Mouse (Mus musculus): ENCODE data around the gene Dab2ip. TPM values are rescaled to one million over a fixed set of nuclear protein-coding genes. Genes with fewer than 3 reads are reported as not detected.

Gene Dab2ip
- total and polyA plus RNA-seq, 2 experiments from 2014 or later, result 23.9 to 57.7 TPM

GRCm38 (mm10) chr2:35621796-35622195 is 63.7 kb downstream of the Dab2ip start:
- no peaks in the 10 kb centered on the region for H3K36me3 ChIP-seq (replicated peaks; ENCODE audit: control insufficient read depth, insufficient read depth, low read length)

GRCm38 (mm10) chr2:35622261-35623103 is 64.4 kb downstream of the Dab2ip start:
- H3K4me1 ChIP-seq (ENCODE audit: control insufficient read depth, insufficient read depth), result peaks cover 69% of the 10 kb centered on the region
- 9% methylated on average over 20 of the region's 20 CpGs for whole genome bisulfite sequencing
- H3K27me3 ChIP-seq (ENCODE audit: control insufficient read depth, insufficient read depth, low read length), result no peaks in the 10 kb centered on the region
- H3K4me3 ChIP-seq (ENCODE audit: low read depth, low read length), result peak overlapping the region; percentile 81
- H3K9ac ChIP-seq (replicated peaks; ENCODE audit: low read depth, low read length), result peak overlapping the region; percentile 76
- peak overlapping the region; percentile 68 for H3K27ac ChIP-seq (ENCODE audit: low read depth)
- peak overlapping the region; percentile 96 for H3K4me2 ChIP-seq (ENCODE audit: low read depth, low read length)
- no peaks in the 10 kb centered on the region for H3K9me3 ChIP-seq (replicated peaks; ENCODE audit: control insufficient read depth, low read length)
- ATAC-seq (ENCODE audit: insufficient read depth, low read depth) (no peak), DNase-seq (ENCODE audit: low spot score) (no peak)
- TF ChIP-seq CTCF (IDR thresholded peaks at IDR 0.05; ENCODE audit: low read depth), result no peak
- H3K36me3 ChIP-seq (replicated peaks; ENCODE audit: control insufficient read depth, insufficient read depth, low read length), result no peaks in the 10 kb centered on the region

More at GRCm38 (mm10) chr2:35621796-35622195, 63.7 kb downstream of the Dab2ip start:
- Histone ChIP-seq H3K9me3 (replicated peaks; ENCODE audit: control insufficient read depth, low read length) (no peaks in the 10 kb centered on the region), H3K27me3 (ENCODE audit: control insufficient read depth, insufficient read depth, low read length) (no peaks in the 10 kb centered on the region), H3K9ac (replicated peaks; ENCODE audit: low read depth, low read length) (peak overlapping the region; percentile 76), H3K27ac (ENCODE audit: low read depth) (peak overlapping the region; percentile 68), H3K4me1 (ENCODE audit: control insufficient read depth, insufficient read depth) (peaks cover 62% of the 10 kb centered on the region), H3K4me3 (ENCODE audit: low read depth, low read length) (peak overlapping the region; percentile 81), H3K4me2 (ENCODE audit: low read depth, low read length) (peak overlapping the region; percentile 96)
- ATAC-seq (ENCODE audit: insufficient read depth, low read depth), result peak; percentile 78
- peak; percentile 60 for DNase-seq (ENCODE audit: low spot score)
- 1% methylated on average over 28 of the region's 41 CpGs for WGBS
- TF ChIP-seq CTCF (IDR thresholded peaks at IDR 0.05; ENCODE audit: low read depth) (no peak), EP300 (IDR thresholded peaks at IDR 0.05; ENCODE audit: low read depth) (no peak)

GRCm38 (mm10) chr2:35623104-35623377 is 65.0 kb downstream of the Dab2ip start:
- no peaks in the 10 kb centered on the region for H3K9me3 ChIP-seq (replicated peaks; ENCODE audit: control insufficient read depth, low read length)
- peaks cover 74% of the 10 kb centered on the region for H3K4me1 ChIP-seq (ENCODE audit: control insufficient read depth, insufficient read depth)
- no peak for DNase-seq (ENCODE audit: low spot score)
- TF ChIP-seq CTCF (IDR thresholded peaks at IDR 0.05; ENCODE audit: low read depth) (no peak), EP300 (IDR thresholded peaks at IDR 0.05; ENCODE audit: low read depth) (no peak)
- H3K27me3 ChIP-seq (ENCODE audit: control insufficient read depth, insufficient read depth, low read length), result no peaks in the 10 kb centered on the region
- peak overlapping the region; percentile 96 for H3K4me2 ChIP-seq (ENCODE audit: low read depth, low read length)
- ATAC-seq (ENCODE audit: insufficient read depth, low read depth), result no peak
- H3K9ac ChIP-seq (replicated peaks; ENCODE audit: low read depth, low read length), result 0 out of 2 replicates have a peak overlapping the region, but pooled peaks have one; percentile 76
- H3K27ac ChIP-seq (ENCODE audit: low read depth), result peak overlapping the region; percentile 68
- 58% methylated on average over 4 of the region's 4 CpGs for WGBS
- no peaks in the 10 kb centered on the region for H3K36me3 ChIP-seq (replicated peaks; ENCODE audit: control insufficient read depth, insufficient read depth, low read length)
- H3K4me3 ChIP-seq (ENCODE audit: low read depth, low read length), result peak overlapping the region; percentile 81

DNA sequence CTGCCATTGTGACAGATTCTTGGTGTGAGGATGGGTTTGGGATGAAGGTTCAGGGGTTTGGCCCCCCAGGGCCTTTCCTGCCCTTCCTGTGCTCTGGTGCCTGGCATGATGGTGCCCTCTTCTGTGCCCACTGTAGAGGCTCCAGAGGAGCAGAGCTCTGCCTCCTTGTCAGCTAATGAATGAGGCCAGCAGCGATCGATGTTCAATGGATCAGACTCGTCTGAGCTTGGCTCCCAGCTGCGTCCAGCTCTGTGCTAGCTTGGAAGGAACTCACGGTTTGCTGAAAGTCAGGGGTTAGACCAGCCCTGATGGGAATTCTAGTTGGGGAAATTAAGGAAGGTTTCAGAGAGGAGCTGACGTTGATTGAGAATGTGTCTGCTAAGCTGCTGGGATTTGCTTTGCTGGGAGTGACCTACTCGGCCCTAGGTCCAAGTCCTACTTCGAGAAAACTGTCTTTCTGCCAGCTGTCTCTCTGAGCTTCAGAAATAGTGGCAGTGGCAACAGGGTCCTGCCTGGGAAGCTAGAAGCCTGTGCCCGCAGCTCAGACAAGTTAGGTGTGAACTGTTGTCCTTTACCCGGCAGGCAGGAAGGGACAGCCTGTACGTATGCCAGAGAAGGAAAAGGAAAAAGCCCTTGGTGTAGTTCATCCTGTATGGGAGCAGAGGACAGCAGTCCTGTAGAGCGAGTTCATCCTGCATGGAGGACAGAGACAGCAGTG is 65.5 kb downstream of the Dab2ip start:
- no peak for DNase-seq (ENCODE audit: low spot score)
- peak overlapping the region; percentile 31; the same call in 1 of the 2 replicates for H3K9ac ChIP-seq (replicated peaks; ENCODE audit: low read depth, low read length)
- 44% methylated on average over 12 of the region's 12 CpGs for WGBS
- TF ChIP-seq CTCF (IDR thresholded peaks at IDR 0.05; ENCODE audit: low read depth), result no peak
- TF ChIP-seq EP300 (IDR thresholded peaks at IDR 0.05; ENCODE audit: low read depth), result no peak
- peak overlapping the region; percentile 81 for H3K4me3 ChIP-seq (ENCODE audit: low read depth, low read length)
- H3K4me2 ChIP-seq (ENCODE audit: low read depth, low read length), result peak overlapping the region; percentile 96
- no peaks in the 10 kb centered on the region for H3K27me3 ChIP-seq (ENCODE audit: control insufficient read depth, insufficient read depth, low read length)
- H3K9me3 ChIP-seq (replicated peaks; ENCODE audit: control insufficient read depth, low read length), result no peaks in the 10 kb centered on the region
- no peak for ATAC-seq (ENCODE audit: insufficient read depth, low read depth)
- peak overlapping the region; percentile 68 for H3K27ac ChIP-seq (ENCODE audit: low read depth)
- peaks cover 79% of the 10 kb centered on the region for H3K4me1 ChIP-seq (ENCODE audit: control insufficient read depth, insufficient read depth)
- H3K36me3 ChIP-seq (replicated peaks; ENCODE audit: control insufficient read depth, insufficient read depth, low read length), result no peaks in the 10 kb centered on the region

DNA sequence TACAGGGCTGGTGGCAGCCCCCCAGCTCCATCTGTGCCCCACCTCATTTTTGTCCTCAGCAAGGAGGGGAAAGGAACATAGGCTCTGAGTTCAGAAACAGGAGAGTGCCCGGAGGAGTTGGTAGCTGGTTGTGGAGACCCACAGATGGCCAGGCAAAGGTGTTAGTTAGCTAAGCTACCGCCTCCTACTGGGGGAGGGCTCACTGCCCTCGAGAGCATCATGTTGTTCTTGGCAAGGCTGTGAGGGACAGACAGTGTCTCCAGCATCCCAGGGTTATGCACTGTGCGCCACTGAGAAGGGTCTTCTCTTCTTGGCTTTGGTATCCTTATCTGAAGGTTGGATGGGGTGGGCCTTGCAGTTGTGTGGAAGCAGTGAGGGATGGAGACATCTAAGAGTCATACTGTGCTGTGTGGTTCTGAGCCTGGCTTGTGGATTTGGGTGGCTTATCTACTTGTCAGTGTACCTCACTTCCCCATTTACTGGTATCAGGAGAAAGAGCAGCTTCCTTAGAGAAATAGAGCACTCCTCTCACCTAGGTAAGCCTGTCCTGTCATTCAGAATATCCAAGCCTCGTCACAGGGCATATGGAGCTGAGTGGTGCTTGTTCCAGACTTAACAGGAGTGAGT is 66.4 kb downstream of the Dab2ip start:
- Histone ChIP-seq H3K27ac (ENCODE audit: low read depth) (no peak overlapping the region), H3K36me3 (replicated peaks; ENCODE audit: control insufficient read depth, insufficient read depth, low read length) (no peaks in the 10 kb centered on the region), H3K4me1 (ENCODE audit: control insufficient read depth, insufficient read depth) (peaks cover 78% of the 10 kb centered on the region), H3K9ac (replicated peaks; ENCODE audit: low read depth, low read length) (no peak overlapping the region), H3K27me3 (ENCODE audit: control insufficient read depth, insufficient read depth, low read length) (no peaks in the 10 kb centered on the region), H3K4me3 (ENCODE audit: low read depth, low read length) (peak overlapping the region; percentile 81; the same call in 1 of the 2 replicates), H3K9me3 (replicated peaks; ENCODE audit: control insufficient read depth, low read length) (no peaks in the 10 kb centered on the region), H3K4me2 (ENCODE audit: low read depth, low read length) (peak overlapping the region; percentile 96)
- 48% methylated on average over 5 of the region's 5 CpGs for WGBS
- ATAC-seq (ENCODE audit: insufficient read depth, low read depth) (no peak), DNase-seq (ENCODE audit: low spot score) (no peak)
- TF ChIP-seq EP300 (IDR thresholded peaks at IDR 0.05; ENCODE audit: low read depth), result no peak
- peak; percentile 27 for TF ChIP-seq CTCF (IDR thresholded peaks at IDR 0.05; ENCODE audit: low read depth)
